Mouse (Mus musculus) gastrocnemius, postnatal 36 days (tissue): ENCODE measurements at regions not wholly inside any gene's neighbourhood (a gene's known extent, or its start where the extent isn't known, plus 50 kb on each side); places are given as distances from the start of the nearest gene placed in this dataset.

Experiments used
- DNase-seq, 2 experiments: peaks; one replicate each; pipeline ENCODE4 v3.0.0; 2022
- intact Hi-C: fragments of 180-260 bp; cut with DNase I; formaldehyde crosslinking; loops from one replicate; pipeline ENCODE4 v1.15.1; 2025

DNA sequence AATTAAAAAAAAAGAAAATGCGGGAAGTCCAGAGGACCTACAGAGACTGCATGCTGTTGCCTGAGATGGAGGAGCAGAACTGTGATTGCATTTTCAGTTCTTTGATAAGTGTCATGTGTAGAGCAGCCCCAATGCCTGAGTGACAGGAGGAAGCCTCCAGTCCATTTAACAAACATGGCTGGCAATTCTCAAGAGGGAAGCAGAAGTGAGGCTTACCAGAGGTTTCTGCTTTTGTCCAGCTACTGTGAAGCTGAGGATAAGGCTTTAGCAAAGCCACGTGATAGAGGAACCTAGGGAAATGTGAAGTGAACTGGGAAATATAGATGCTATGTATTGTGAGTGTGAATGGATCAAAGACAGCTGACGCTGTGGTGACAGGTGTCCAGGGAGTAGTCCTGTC lies 56.6 kb downstream of the Sucnr1 start:
- no peak for DNase-seq
- intact Hi-C loops, result no loop called here

DNA sequence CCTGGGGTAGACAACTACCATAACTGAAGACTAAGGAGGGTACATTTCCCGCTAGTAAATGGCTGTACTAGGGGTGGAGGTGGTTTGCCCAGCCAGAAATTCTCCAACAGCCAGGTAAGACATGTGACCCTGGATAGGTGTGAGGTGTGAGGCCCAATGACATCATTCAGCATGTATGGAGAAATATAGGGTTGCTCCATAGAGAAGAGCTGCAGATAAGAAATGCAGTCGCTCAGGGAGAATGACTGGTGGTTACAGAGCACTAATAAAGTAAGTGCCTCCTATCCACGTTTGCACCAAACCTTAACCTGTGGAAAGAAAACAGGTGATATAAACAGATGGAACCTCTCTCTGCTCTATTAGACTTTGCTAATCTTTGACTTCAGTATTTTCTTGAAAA lies 78.2 kb downstream of the Sucnr1 start:
- DNase-seq, result no peak
- intact Hi-C loops, result no loop called here

DNA sequence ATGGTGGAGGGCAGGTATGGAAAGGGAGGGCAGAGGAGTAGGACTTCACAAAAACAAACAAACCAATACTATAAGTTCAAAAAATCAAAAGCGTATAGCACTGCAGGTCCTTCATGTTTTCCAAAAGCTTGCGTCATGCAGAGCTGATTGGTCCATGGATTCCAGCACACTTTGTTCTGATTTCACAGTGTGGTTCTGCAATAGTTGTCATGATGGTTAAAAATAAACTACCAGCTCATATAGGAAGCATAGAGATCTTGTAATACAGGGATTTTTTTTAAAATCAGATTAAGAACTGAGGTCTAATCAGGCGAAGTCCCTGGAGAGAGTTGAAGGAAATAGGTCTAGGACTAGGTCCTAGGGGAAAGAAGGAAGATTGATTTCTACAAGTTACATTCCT lies 86.0 kb downstream of the Sucnr1 start:
- intact Hi-C loops, result no loop called here

DNA sequence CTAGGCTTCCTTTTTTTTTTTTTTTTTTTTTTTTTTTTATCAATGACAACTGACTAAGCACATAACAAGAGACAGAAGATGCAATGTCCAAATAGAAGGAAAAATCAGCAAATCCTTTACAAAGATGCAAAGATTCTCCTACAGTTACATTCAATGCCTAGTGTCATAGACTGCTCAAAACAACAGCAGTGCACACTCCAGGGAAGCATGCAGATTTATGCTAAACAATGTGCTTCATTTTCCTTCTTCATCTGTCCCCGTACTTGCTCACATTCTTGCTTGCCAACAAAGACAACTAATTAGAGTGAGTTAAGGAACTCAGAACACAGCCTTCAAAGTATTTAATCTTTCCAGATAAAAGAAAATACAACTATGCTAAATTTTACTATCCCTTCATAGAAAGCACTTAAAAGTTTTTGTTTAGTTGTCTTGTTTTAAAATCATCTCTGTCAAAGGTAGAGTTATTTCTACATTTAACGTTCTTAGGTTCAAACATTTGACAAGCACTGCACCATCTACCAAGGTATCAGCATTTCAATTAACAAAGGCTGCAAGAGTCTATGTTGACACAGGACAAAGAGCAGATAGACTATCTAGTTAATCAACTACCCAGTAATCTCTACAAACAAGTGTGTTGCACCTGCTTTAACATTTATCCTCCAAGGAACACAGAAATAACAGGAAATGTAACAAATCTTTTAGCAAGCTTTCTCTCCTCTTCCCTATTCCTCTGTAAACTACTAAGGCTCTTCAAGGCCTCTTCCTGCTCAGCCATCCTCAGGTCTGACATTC lies 86.7 kb downstream of the Sucnr1 start:
- DNase-seq, result no peak
- intact Hi-C loops, result no loop called here

More for the DNA sequence above, 86.0 kb downstream of the Sucnr1 start:
- no peak for DNase-seq

DNA sequence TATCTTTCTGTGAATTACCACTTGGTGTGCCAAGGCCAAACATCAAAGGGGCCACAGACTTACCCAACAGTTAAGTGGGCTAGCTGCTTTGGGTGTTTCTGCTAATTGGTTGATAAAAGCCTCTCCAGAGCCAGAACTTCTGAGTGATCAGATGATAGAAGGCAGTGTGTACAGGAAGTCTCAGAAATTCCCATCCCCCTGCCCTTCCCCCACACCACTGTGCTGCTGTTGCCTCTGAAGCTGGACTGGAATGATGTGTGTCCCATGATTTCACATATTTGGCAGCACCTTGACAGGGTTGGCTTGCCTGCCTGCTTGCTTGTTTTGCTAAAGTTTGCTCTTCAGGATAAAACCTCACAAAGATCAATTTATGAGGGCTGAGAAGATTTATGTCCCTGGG lies 87.9 kb downstream of the Sucnr1 start:
- intact Hi-C loops, result no loop called here
- peak in 1 of 2 experiments; percentile 4 for DNase-seq

DNA sequence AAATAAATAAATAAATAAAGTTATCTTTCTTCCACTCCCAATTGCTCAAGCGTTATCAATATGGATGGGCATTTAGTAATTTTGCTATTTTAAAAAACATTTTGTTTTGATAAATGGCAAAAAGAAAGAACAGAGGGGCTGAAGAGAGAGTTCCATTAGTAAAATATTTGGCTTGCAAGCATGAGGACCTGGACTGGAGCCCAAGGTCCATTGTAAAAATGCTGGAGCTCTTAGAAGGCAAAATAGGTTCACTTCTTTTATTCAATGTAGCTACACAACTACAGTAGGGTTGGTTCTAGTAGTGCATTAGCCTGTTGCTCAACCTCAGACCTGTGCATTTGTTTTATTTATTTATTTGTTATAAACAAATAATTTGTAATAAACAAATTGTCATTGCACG lies 102.8 kb downstream of the Sucnr1 start:
- no peak for DNase-seq
- intact Hi-C loops, result no loop called here

DNA sequence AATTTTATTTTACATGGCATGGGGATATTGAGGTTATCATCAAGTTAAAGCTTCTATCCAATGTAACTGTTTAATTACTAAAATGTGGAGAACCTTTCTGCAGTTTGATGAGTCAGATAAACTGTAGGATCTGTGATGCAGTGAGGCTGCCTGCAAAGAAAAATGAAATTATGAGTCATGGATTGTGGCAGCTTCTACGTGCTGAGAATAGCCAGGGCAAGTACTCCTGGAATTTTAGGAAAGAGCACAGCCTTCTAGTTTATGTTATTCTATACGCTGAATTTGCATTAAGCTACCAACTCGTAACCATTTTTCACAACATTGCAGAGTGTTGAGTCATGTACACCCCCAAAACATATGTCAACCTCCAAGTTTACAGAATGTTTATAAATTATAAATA lies 114.4 kb downstream of the Sucnr1 start:
- no peak for DNase-seq
- intact Hi-C loops, result no loop called here

DNA sequence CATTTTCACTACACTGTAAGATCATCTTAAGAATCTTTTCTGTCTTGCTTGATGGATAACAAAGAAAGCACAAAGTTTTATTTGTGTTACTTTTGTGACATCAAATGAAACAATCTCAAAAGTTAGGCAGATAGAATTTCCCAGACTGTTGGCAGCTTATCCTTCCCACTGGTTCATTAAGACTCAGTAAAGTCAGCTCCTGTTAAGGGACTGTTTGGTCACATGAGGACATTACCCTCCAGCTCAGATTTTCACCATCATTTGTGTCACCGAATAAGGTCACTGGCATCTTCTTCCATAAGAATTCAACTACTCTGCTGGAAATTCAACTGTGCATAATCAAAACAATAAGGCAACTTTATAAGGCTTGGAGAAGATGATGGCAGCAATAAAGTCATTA lies 126.3 kb downstream of the Sucnr1 start:
- intact Hi-C loops, result no loop called here
- no peak for DNase-seq

DNA sequence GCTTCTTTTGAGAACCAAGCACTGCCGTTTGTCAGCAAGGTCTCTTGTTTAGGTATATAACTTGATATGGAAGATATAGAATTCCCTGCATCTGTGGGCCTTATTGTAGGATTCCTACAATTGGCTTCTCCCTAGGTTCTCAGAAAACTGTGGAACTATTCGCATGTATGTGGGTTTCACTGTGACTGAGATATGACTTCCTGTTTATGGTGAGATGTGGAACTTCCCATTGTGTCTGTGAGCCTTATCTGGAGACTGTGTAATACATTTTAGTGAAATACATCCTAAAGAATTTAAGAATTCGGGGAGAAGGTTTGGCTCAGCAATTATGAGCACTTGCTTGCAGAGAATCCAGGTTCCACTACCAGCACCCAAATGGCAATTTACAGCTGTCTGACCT lies 137.3 kb downstream of the Sucnr1 start:
- intact Hi-C loops, result no loop called here

DNA sequence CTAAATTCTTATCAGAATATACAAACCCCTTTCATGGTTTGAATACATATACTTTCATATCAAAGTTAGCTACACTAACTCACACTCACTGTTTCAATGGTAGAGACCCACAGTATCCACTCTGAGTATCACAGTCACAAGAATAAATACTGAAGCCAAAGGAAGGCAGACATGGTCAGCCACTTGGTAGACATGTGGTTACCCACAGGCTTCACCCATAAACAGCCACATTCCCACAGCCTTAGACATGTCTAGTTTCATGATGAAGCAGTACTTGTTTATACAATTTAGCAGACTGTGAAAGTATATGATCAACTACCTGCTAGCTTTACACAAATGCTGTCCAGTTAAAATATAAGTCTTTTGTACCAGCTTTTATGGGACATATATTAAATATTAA lies 159.0 kb downstream of the Sucnr1 start:
- no peak for DNase-seq
- intact Hi-C loops, result no loop called here

More for the DNA sequence above, 137.3 kb downstream of the Sucnr1 start:
- no peak for DNase-seq

DNA sequence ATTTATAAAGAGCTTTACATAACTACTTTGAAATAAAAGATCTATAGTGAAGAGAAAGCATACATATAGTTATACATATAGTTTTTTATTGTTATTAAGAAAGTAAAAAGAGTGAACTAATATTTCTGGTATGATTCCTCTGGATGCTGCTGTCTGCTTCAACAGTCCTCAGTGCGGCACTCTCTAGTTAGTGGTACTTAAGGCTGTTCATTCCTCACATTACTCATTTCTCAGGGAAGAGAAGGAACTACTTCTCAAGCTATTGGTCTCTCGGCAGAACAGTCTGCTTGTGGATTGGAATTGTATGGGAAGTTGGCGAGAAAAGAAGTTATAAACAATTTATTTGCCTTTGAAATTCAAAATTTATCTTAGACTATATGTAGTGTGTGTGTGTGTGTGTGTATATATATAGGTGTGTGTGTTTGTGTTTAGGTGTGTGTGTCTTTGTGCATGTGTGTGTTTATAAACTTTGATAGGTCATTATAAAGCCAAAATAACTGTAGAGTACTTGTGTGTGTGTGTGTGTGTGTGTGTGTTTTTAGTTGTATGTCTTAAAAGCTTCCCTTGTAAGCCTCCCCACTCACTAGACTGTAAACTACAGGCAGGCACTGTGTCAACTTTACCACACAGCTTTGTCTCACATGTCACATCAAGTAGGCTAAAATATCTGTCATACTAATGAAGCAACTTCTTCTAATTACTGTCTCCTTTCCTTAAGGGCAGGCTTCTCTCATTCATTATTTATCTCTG lies 185.2 kb downstream of the Sucnr1 start:
- no peak for DNase-seq
- intact Hi-C loops, result no loop called here

DNA sequence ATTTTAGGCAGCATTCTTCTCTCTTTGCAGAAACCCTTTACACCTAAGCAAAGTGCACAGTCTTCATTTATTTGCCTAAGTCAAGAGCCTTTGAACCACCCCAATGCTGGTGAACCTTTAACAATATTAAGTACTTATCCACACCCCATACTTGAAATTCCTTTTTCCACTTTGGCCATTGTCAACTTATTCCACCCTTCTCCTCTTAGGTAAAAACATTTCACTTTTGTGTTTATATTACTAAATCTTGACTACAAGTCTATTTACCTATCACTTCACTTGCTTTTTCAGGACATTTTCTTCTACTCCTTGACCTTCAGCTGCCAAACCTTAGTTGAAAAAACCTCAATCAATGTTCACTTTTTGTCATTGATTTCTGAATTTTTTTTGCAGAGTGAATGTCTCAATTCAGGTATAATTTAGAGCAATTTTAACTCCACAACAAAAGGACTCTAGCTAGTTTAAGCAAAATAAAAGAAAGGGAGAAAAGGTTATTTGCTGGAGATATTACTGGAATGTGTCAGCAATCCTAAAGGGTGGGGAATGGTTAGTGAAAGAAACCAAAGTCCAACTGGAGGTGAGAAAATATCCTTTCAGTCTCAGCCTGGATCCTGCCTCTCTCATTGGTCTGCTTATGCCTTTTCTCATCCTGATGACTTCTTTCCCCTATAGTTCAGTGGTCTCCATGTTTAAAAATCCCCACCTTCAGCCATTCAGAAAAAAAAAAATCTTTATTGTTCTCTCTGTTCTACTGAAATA lies 185.9 kb downstream of the Sucnr1 start:
- DNase-seq, result no peak

DNA sequence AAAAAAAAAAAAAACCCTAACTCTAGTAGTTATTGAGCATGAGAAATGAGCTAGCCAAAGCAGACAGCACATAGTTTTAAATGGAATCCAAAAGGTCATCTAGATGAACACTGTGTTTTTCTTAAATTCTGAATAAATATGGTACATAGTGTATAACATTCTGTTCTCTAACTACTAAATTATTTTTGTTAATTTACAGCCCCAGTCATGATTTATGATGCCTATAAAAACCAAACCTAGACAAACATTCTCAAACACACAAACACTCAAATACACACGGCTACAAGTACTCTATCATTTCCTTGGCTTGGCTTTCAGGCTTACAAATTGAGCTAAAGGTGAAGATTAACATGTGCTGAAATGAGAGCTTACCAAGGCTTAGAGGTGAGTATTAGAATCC lies 188.8 kb downstream of the Sucnr1 start:
- no peak for DNase-seq
- intact Hi-C loops, result no loop called here

More for the DNA sequence above, 185.9 kb downstream of the Sucnr1 start:
- intact Hi-C loops, result no loop called here

DNA sequence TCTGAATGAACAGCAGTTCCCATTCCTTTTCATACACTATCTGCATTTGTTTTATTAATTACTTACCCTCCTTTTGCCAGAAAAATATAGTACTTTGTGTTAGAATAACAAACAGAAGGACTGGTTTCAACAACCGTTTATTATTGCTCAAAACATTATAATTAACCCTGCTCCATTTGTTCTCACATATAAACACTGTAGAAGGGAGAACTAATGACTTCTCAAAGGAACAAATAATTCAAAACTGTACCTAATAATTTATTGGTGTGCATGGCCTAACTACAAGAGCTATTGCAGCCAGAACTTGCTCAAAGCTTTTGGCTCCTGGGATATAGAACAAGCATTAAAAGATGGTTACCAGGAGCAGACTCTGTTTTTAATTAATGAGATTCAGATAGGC lies 192.1 kb downstream of the Sucnr1 start:
- DNase-seq, result no peak
- intact Hi-C loops, result no loop called here

DNA sequence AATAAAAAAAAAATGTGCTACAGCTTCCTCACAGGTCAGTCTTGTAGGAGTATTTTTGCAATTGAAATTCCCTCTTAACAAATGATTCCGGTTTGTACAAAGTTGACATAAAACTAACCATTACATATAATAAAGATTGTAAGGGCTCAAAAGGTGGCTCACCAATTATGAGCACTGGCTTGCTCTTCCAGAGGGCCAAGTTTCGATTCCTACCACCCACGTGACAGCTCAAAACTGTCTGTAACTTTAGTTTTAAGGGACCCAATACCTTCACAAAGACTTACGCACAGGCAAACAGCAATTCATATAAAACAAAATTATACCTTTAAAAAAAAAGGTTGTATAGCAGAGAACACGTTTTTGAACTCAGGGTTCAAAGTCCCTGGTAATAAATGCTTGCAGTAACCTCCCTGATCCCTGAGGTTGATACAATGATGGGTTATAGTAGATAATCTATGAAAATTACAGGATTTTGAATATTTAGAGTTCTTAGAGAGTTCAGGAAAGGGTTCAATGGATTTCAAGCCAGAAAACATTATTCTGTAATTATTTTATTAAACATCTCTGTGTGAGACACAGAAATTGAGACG lies 193.7 kb downstream of the Sucnr1 start:
- DNase-seq, result no peak
- intact Hi-C loops, result no loop called here

DNA sequence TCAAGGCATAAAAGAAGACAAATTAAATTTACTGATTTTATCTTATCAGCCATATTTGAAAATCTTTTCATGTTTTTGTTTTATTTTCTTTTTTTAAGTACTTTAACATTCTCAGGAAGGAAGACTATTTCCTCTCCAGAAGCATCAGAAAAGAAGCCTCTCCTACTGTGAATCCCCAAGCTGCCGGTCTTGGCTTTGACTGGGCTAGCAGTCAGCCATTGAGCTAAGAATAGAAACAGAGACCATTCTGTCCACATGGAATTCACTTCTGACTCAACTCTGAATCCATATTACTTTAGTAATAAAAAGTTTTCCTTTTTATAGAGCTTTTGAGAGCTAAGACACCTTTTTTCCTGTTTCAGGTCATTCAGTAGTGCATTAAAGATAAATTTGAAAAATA lies 194.8 kb upstream of the Mbnl1 start:
- no peak for DNase-seq
- intact Hi-C loops, result no loop called here

DNA sequence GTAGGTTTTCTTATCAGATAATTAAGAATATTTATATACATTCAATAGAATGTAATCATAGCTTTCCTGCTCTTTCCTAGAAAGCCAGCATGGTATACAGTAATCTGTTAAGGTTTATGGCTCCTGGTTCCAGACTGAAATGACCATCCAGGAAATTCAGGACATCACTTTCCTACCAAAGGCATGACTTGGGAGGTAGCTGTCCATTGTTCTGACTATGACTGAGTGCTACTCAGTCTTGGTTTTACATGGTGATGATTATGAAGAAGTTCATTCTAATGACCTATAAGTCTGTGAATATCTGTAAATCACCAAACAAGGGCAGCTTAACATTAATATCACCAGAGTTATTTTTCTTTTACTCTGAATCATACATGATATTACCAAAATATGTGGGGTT lies 191.4 kb upstream of the Mbnl1 start:
- intact Hi-C loops, result no loop called here
- no peak for DNase-seq

DNA sequence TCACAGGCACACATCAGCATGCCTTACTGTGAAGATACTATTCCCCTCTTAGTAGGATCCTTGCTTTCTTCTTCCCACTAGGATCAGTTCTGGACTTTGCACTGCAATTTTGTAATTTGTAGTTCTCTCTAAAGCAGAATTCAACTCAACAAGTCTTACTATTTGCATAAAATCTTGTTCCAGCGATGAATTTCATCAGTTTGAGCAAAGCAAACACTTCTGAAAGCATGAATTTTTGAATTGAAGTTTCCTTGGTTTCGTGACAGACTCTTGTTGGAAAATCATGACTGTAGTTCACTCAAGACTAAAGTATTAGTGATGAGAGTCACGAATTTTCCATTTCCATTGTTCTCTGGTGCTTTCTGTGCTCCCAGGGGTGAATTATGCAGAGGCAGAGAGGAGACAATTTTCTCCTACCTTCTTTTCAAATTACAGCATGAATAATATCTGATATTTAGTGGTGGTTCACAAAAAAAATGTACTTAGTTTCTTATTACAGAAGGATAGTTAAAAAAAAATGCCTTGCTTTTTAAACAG lies 190.6 kb upstream of the Mbnl1 start:
- DNase-seq, result no peak
- intact Hi-C loops, result no loop called here

DNA sequence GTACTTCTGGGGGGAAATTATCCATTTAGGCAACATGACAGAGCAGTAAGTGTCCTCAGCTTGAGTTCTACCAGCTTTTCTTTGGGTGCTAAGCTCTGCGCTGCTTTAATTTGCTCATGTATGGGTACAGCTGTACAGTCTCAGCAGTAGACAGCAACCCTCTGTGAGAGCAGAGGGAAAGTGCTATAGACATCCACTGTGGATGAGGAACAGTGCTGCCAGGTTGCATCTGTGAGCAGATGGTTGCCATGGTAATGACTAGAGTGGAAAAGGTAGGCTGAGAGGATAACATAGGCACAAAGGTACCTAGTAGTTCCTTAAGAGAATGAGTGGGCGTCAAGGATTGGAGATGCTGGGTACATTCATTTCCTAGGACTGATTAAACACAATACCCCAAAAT lies 180.5 kb upstream of the Mbnl1 start:
- DNase-seq, result no peak
- intact Hi-C loops, result no loop called here

DNA sequence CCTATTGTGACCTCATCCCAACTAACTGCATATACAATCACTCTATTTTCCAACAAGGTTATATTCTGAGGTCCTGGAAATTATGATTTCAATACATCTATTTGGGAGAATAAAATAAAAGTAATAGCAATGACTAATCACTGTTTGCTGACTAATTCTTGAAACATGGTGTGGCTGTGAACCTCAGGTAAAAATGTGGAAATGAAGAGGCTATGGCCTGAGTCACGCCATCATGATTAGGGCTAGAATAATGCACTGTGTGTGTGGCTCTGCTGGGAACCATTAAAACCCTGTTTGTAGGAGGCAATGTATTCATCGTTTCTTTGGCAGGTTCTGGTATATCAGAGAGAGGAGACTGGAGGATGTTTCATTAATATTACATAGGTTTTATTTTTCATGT lies 179.7 kb upstream of the Mbnl1 start:
- intact Hi-C loops, result no loop called here
- DNase-seq, result no peak

DNA sequence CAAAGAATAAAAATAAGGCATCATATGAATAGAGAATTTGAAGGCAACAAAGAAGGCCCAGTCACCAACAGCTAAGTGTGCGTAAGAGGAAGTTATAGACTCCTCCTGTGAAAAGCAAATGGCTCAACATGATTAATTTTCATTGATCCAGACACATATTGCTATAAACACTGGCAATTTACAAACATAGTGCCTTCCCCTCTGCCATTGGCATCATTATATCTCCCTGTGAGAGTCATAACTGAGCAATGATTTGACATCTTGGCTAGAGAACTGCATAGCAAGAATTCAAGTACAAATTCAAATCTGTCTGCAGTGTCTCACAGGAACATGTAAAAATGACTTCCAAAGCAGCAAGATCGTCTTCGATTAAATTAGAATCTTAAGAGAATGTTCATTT lies 167.2 kb upstream of the Mbnl1 start:
- DNase-seq, result no peak
- intact Hi-C loops, result no loop called here
